Mouse (Mus musculus) cerebellum, adult (tissue): ENCODE data around the gene Ctr9.

Experiments
- ATAC-seq: cut with Nextera tagmentation; 2 replicates; pipeline ENCODE4 v1.9.2; 2017; ENCODE audit warnings: mild to moderate bottlenecking, moderate library complexity, mixed read lengths; ENCODE audit not compliant: insufficient number of reproducible peaks, low FRiP score, low TSS enrichment

Ctr9 gene

GRCm38 (mm10) chr7:111028281-111029045 lies at the start of gene Ctr9:
Ctr9 (plus strand) TSS chr7:111028951.
- ATAC-seq: peak; percentile 96

- no peak for ATAC-seq
Measured at GRCm38 (mm10) chr7:110981036-110981435, 47.7 kb upstream of the Ctr9 start.

- no peak for ATAC-seq
Measured at GRCm38 (mm10) chr7:110982053-110982705, 46.6 kb upstream of the Ctr9 start, which contains the start of gene Mrvi1. Mrvi1 (minus strand) TSS chr7:110982461.

- no peak for ATAC-seq
Measured at GRCm38 (mm10) chr7:110982764-110983163, 46.0 kb upstream of the Ctr9 start.

- ATAC-seq: no peak
Measured at GRCm38 (mm10) chr7:110983621-110984020, 45.1 kb upstream of the Ctr9 start.

GRCm38 (mm10) chr7:110985581-110986265 lies 43.0 kb upstream of the Ctr9 start:
- ATAC-seq: no peak

- ATAC-seq: no peak
Measured at GRCm38 (mm10) chr7:110988081-110988480, 40.7 kb upstream of the Ctr9 start.

GRCm38 (mm10) chr7:110989286-110989879 lies 39.4 kb upstream of the Ctr9 start:
- ATAC-seq: no peak

- ATAC-seq: no peak
Measured at GRCm38 (mm10) chr7:110990356-110991220, 38.2 kb upstream of the Ctr9 start.

- ATAC-seq: no peak
Measured at GRCm38 (mm10) chr7:110991221-110991494, 37.6 kb upstream of the Ctr9 start.

GRCm38 (mm10) chr7:110998887-110999827 lies 29.6 kb upstream of the Ctr9 start:
- ATAC-seq: no peak

GRCm38 (mm10) chr7:111004136-111004840 lies 24.5 kb upstream of the Ctr9 start:
- no peak for ATAC-seq

GRCm38 (mm10) chr7:111014039-111014605 lies 14.6 kb upstream of the Ctr9 start:
- ATAC-seq: no peak

GRCm38 (mm10) chr7:111014893-111015292 lies 13.9 kb upstream of the Ctr9 start:
- no peak for ATAC-seq

- no peak for ATAC-seq
Measured at GRCm38 (mm10) chr7:111015731-111016130, 13.0 kb upstream of the Ctr9 start.

GRCm38 (mm10) chr7:111016921-111017320 lies 11.8 kb upstream of the Ctr9 start:
- ATAC-seq: no peak

- ATAC-seq: no peak
Measured at GRCm38 (mm10) chr7:111020814-111021213, 7.9 kb upstream of the Ctr9 start.

GRCm38 (mm10) chr7:111024068-111024594 lies 4.6 kb upstream of the Ctr9 start:
- no peak for ATAC-seq
